Mouse (Mus musculus): ENCODE data around the gene Btbd18. TPM values are rescaled to one million over a fixed set of nuclear protein-coding genes. Genes with fewer than 3 reads are reported as not detected.

Btbd18 gene
- total and polyA plus RNA-seq, 3 experiments: 0.04 to 0.24 TPM; not detected in 1

GRCm38 (mm10) chr2:84618914-84619313, 40.0 kb upstream of the Btbd18 start:
- in situ Hi-C loops (cut with MboI; ENCODE audit: low pct_ligation_motif_present, low pct_unique_long_range_greater_than_20kb, low sequenced_read_pairs): loop anchor here (5.0 kb wide), 1 partner anchor 33 kb away; the partner anchor contains the start of gene Ctnnd1
- H3K27me3 ChIP-seq (replicated peaks): no peaks in the 10 kb centered on the region

GRCm38 (mm10) chr2:84619646-84620340, 39.1 kb upstream of the Btbd18 start:
- Histone ChIP-seq H3K36me3 (replicated peaks in 1 of 2; ENCODE audit: control insufficient read depth in 1 of 2, insufficient read depth in 1 of 2, low read length in 1 of 2) (peaks cover 0 to 5% of the 10 kb centered on the region in 2 experiments), H3K9ac (ENCODE audit: insufficient read depth, low read depth) (no peak overlapping the region), H3K4me1 (ENCODE audit: control insufficient read depth in 1 of 2, insufficient read depth in 2 of 2) (peaks cover 4 to 20% of the 10 kb centered on the region in 2 experiments; a peak in 3 of 4 replicates), H3K79me2 (replicated peaks; ENCODE audit: control insufficient read depth, extremely low read depth, insufficient read depth, poor library complexity, severe bottlenecking) (no peaks in the 10 kb centered on the region), H3K27ac (ENCODE audit: insufficient read depth, low read depth) (no peak overlapping the region), H3K4me3 (replicated peaks in 1 of 3; ENCODE audit: low read depth in 2 of 3, low read length in 2 of 3, poor library complexity in 1 of 3) (no peak overlapping the region), H3K4me2 (ENCODE audit: insufficient read depth, low read depth, poor library complexity, severe bottlenecking) (no peak overlapping the region), H3K27me3 (replicated peaks) (no peaks in the 10 kb centered on the region), H3K9me3 (replicated peaks; ENCODE audit: low read length) (peaks cover 2% of the 10 kb centered on the region)
- dilution Hi-C loops (cut with MboI; ENCODE audit: extremely low pct_ligation_motif_present, extremely low pct_unique_long_range_greater_than_20kb, low sequenced_read_pairs): no loop called here
- no peak for TF ChIP-seq SIN3A (IDR thresholded peaks at IDR 0.05; ENCODE audit: low read length)
- no peak for TF ChIP-seq CHD1 (IDR thresholded peaks at IDR 0.05; ENCODE audit: low read depth, low read length)
- TF ChIP-seq E2F4 (IDR thresholded peaks at IDR 0.05; ENCODE audit: insufficient replicate concordance, low read depth, low read length): no peak
- no peak for TF ChIP-seq GABPA (IDR thresholded peaks at IDR 0.05; ENCODE audit: insufficient replicate concordance, low read depth, low read length)
- no peak for TF ChIP-seq IRF4 (IDR thresholded peaks at IDR 0.05; ENCODE audit: low read depth, low read length)
- TF ChIP-seq ETS1 (conservative IDR thresholded peaks at IDR 0.05; ENCODE audit: low read depth, low read length): no peak
- no peak for TF ChIP-seq ZKSCAN1 (IDR thresholded peaks at IDR 0.05; ENCODE audit: borderline replicate concordance, low read depth, low read length)
- TF ChIP-seq RAD21 (IDR thresholded peaks at IDR 0.05; ENCODE audit: low read depth, low read length): no peak
- no peak for TF ChIP-seq SMC3 (IDR thresholded peaks at IDR 0.05; ENCODE audit: low read depth, low read length)
- no peak for TF ChIP-seq USF2 (conservative IDR thresholded peaks at IDR 0.05; ENCODE audit: low read depth, low read length)
- TF ChIP-seq PAX5 (IDR thresholded peaks at IDR 0.05; ENCODE audit: low read length): no peak
- TF ChIP-seq HCFC1 (IDR thresholded peaks at IDR 0.05; ENCODE audit: low read depth, low read length): no peak
- no peak for TF ChIP-seq MXI1 (IDR thresholded peaks at IDR 0.05; ENCODE audit: low read depth, low read length)
- TF ChIP-seq CHD2 (IDR thresholded peaks at IDR 0.05; ENCODE audit: low read length): no peak
- TF ChIP-seq POLR2A (IDR thresholded peaks at IDR 0.05; ENCODE audit: low read depth, low read length): no peak
- TF ChIP-seq ELF1 (IDR thresholded peaks at IDR 0.05; ENCODE audit: low read depth, low read length): no peak
- TF ChIP-seq MAZ (IDR thresholded peaks at IDR 0.05; ENCODE audit: low read depth, low read length): no peak
- no peak for TF ChIP-seq EP300 (IDR thresholded peaks at IDR 0.05; ENCODE audit: low read length)
- no peak for DNase-seq (ENCODE audit: extremely low read depth)
- in situ Hi-C loops (cut with MboI; ENCODE audit: low pct_ligation_motif_present, low pct_unique_long_range_greater_than_20kb, low sequenced_read_pairs): loop anchor here (5.0 kb wide), 1 partner anchor 33 kb away; the partner anchor contains the start of gene Ctnnd1

More at GRCm38 (mm10) chr2:84618914-84619313, 40.0 kb upstream of the Btbd18 start:
- TF ChIP-seq UBTF (IDR thresholded peaks at IDR 0.05; ENCODE audit: low read depth, low read length): no peak
- no peak for TF ChIP-seq TBP (conservative IDR thresholded peaks at IDR 0.05; ENCODE audit: low read depth, low read length)
- TF ChIP-seq ELF1 (IDR thresholded peaks at IDR 0.05; ENCODE audit: low read depth, low read length): 0 out of 2 replicates have a peak, but pooled peaks have one; percentile 5
- no peak for TF ChIP-seq ZNF384 (IDR thresholded peaks at IDR 0.05; ENCODE audit: low read depth, low read length)
- TF ChIP-seq POLR2AphosphoS2 (IDR thresholded peaks at IDR 0.05; ENCODE audit: low read depth, low read length): no peak
- Histone ChIP-seq H3K79me2 (replicated peaks; ENCODE audit: control insufficient read depth, extremely low read depth, insufficient read depth, poor library complexity, severe bottlenecking) (no peaks in the 10 kb centered on the region), H3K9me3 (replicated peaks; ENCODE audit: low read length) (peaks cover 2% of the 10 kb centered on the region), H3K4me2 (ENCODE audit: insufficient read depth, low read depth, poor library complexity, severe bottlenecking) (no peak overlapping the region), H3K36me3 (replicated peaks in 1 of 2; ENCODE audit: control insufficient read depth in 1 of 2, insufficient read depth in 1 of 2, low read length in 1 of 2) (peaks cover 0 to 5% of the 10 kb centered on the region in 2 experiments), H3K27ac (ENCODE audit: insufficient read depth, low read depth) (no peak overlapping the region), H3K4me1 (ENCODE audit: control insufficient read depth in 1 of 2, insufficient read depth in 2 of 2) (peaks cover 4 to 20% of the 10 kb centered on the region in 2 experiments; a peak in 3 of 4 replicates), H3K4me3 (replicated peaks in 1 of 3; ENCODE audit: low read depth in 2 of 3, low read length in 2 of 3, poor library complexity in 1 of 3) (no peak overlapping the region), H3K9ac (ENCODE audit: insufficient read depth, low read depth) (no peak overlapping the region)
- dilution Hi-C loops (cut with MboI; ENCODE audit: extremely low pct_ligation_motif_present, extremely low pct_unique_long_range_greater_than_20kb, low sequenced_read_pairs): no loop called here
- no peak for DNase-seq (ENCODE audit: extremely low read depth)

Measured in CH12.LX (cell line).